Mouse (Mus musculus) left cerebral cortex, adult 18-20 months (tissue): Measurements from ENCODE around the gene Dmac1. TPM values are rescaled to one million over a fixed set of nuclear protein-coding genes. Genes with fewer than 3 reads are reported as not detected.
"Not testable (repeated sequence)": the region's sequence is repeated elsewhere in the genome, so short reads cannot be mapped to it uniquely, and the experiment has no call there.

Experiments
- DNase-seq, 2 experiments: peaks; one replicate each; pipeline ENCODE4 v3.0.0; 2021 to 2022; ENCODE audit warnings: low spot score in 2 of 2, mixed read lengths in 1 of 2
- long read RNA-seq, 2 experiments: library from polyadenylated mRNA; stranded (forward); transcript quantifications; one replicate each; pipeline ENCODE4 v2.0.0; 2021
- total RNA-seq, 2 experiments: library from RNA; stranded (reverse); gene quantifications; 2 replicates each; pipeline ENCODE4 v1.2.3; 2021

The Dmac1 gene
- total RNA-seq, result 10 to 100 TPM; 44.9 to 47.7 TPM
- long read RNA-seq, experiment 1, transcript Dmac1-201 (2 exons, 741 nt), result major isoform, 20 of 20 reads
- long read RNA-seq, experiment 1, partial matches to known transcripts, result 0 of 20 reads
- long read RNA-seq, experiment 1, other reads (novel, unspliced or antisense), result 0 of 20 reads
- long read RNA-seq, experiment 2, transcript Dmac1-201 (2 exons, 741 nt), result major isoform, 13 of 13 reads
- long read RNA-seq, experiment 2, partial matches to known transcripts, result 0 of 13 reads
- long read RNA-seq, experiment 2, other reads (novel, unspliced or antisense), result 0 of 13 reads

GRCm38 (mm10) chr4:75278197-75279175 is at the start of gene Dmac1:
Gene Dmac1, minus strand, starts transcription at chr4:75278305.
- peak; percentile 96 to 97 for DNase-seq

DNA sequence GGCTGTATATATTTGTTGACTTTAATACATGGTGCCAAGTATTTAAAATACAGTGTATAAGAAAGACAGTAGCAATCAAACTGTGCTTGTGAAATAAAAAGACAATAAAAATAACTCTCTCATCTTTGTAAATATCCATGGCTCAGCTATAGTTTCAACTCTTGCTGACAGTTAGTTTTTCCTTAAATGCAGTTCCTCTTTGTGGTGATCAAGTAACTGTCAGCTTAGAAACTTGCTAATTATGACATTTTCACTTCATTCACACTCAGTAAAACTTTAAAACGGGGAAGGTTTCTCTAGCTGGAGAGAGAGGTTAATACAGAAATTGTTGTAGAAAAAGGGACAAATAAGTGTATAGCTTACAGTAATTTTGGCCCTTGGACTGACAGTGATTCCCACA is 37.3 kb upstream of the Dmac1 start:
- DNase-seq, result no peak

DNA sequence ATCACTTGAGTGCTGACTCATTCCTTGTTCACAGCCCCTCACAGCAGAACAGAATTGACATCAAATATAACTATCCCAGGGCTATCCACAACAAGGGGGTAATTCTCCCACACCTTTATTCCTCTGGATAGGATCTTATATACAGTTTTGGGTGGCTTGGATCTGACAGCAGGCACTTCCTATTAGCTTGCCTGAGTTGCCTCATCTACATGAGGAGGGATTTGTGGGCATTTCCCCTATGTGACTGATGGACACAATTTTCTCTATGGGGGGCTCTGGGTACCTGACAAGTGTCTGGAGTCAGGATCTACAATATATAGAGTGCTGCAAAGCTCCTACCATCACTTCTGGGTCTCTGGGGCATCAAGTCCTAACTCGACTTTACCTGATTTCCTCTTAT is 36.9 kb upstream of the Dmac1 start:
- no peak for DNase-seq

- DNase-seq, result no peak
Observed at GRCm38 (mm10) chr4:75311918-75312317, 33.8 kb upstream of the Dmac1 start.

- no peak for DNase-seq
Observed at GRCm38 (mm10) chr4:75311305-75311704, 33.2 kb upstream of the Dmac1 start.

DNA sequence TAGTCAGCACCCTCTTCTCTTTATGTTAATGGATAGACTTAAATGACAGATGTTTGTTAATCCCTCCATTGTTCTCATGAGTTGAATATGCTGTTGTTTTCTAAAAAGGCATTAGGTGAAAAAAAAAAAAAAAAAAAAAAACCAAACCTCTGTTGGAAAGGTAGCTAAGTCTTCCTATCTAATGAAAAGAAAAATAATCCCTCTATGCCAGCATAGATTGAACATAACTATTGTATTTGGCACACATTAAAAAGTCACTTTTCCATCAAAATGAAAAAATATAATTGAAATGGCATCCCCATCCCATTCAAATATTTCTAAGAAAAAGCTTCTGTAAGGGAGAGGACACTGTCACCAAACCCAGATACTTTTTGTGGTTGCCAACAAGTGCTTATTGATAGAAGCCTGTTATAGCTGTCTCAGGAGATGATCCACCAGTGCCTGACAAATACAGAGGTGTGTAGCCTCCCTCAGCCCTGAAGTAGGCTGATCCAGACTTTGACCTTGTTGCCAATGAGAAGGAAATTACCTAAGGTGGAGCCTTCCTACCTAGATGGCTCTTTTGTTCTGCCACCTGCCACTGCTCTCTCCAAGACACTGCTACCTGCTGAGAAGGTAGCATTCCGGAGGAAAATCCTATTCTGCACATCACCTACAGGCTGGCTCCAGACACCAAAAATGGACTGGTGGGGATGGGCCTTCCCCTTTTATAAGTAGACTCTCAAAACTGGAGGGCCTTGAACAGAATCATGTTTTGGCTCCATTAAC is 22.3 kb upstream of the Dmac1 start:
- no peak for DNase-seq

GRCm38 (mm10) chr4:75292315-75292714 is 14.2 kb upstream of the Dmac1 start:
- DNase-seq, result no peak

DNA sequence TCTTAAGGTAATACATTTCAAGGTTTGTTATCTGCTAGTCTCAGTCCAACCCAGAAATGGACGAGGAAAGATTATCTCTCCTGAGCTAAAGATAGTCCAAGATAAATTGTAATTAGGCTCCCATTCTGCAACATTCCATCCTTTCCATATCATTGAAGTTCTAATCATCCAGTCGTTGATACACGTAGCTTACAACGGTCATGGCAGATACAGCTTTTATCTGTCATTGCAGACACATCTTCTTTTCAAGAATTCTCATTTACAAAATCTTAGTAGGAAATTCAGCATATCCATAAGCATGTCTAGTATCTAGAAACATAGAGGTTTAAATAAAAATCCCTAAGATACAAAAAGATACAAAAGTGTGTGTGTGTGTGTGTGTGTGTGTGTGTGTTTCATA is 13.0 kb upstream of the Dmac1 start:
- DNase-seq, result no peak

DNA sequence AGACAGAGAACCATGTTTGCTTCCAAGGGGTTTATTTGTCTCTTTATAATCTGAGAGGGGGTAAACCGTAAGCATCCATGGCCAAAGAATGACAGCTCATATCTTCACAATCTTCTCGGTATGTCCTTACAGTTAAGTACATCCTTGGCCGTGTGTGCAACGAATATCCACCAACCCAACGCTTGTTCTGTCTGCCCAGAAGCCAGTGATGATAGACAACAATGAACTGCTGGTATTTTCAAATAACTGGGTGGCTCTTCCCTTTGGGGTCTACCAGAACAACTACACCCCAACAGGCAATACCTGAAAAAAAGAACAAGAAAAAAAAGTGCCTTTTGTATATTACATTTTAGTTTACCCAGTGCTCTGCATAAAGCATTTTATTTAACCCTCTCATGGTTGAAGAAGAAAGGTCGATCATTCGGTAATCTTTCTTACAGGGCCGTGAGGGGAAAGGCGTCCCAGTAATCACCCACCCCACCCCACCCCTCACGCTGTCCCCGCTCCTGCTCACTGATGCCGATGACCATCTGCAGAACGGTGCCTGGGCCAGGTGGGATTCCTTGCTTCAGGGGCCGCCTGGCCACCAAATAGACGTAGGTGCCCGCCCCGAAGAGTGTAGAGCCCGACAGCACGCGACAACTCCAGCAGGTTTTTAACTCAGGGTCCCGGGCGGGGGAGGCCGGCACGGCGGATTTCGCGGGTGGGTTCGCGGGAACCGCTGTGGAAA is 473 bp downstream of the Dmac1 start:
- no peak for DNase-seq

GRCm38 (mm10) chr4:75275737-75276136 is 2.4 kb downstream of the Dmac1 start:
- DNase-seq, result no peak

- DNase-seq, result no peak
Observed at GRCm38 (mm10) chr4:75267866-75268265, 10.2 kb downstream of the Dmac1 start.

DNA sequence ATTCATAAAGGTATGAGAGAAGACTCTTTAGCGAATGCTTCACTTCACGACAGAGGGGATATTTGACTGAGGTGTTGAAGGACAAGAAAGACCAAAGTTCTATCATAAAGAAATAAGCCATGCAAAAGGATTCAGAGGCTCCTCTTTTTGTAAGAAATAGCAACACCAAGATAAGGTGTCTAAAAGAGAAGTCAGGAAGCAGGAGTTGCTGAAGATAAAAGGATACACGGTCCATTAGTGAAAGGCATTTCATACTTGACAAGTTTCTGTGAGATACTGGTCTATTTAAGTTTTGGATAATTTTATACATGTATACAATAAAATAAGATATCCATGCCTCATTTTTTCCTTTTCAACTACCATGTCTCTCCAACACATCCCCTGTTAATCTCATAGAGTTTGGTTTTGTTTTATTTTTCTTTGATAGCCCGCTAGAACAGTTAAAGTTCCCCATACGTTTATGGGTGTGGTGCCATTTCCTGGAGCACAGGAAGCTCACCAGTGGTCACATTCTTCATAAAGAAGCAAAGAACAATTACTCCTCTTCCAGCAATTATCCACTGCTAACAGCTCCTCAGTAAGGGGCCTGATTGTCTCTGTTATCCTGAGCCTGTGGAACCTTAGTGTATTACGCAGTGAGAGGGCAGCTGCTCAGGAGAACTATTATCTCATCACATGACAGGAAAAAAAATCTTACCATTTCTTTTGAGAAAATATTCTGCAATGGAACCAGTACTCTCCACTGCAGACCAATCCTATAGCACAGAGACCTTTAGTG is 11.1 kb downstream of the Dmac1 start:
- no peak for DNase-seq

GRCm38 (mm10) chr4:75264219-75264618 is 13.9 kb downstream of the Dmac1 start:
- no peak for DNase-seq

- no peak for DNase-seq
Observed at GRCm38 (mm10) chr4:75263556-75264129, 14.5 kb downstream of the Dmac1 start.

DNA sequence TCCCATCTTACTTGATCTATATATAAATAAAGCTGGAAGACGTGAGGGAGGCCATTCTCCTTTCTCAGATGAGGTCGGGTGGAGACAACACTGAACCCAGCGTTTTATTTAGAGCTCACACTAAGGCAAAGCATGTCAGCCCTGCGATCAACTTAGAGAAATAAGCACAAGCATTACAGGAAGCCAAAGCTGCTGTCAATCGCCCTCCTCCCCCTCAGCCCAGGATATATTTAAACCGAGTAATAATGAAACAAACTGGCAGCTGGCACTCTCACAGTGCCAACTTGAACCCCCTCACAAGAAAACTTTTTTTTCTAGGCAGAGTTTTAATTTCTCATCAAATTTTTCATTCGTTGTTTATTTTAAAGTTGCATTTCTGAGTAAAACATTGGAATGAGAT is 15.7 kb downstream of the Dmac1 start:
- DNase-seq, result no peak

DNA sequence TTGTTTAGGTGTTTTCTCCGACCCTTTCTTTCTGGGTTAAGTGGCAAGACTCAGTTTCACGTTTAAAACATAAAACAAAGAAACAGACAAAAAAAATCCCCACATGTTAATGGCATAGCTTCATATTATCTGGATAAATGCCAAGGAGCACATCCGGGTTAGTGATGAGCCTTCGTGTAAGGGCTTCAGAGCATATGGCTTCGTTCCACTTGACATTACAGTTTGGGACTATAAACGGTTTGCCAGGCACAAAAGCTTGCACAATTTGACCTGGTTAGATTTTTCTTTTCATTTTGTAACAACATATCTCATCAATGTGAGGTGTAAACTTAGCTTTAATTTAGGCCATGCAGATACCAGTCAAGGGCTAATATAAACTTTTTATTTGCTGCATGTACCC is 17.9 kb downstream of the Dmac1 start:
- DNase-seq, result no peak

- DNase-seq, result no peak
Observed at GRCm38 (mm10) chr4:75259447-75259846, 18.7 kb downstream of the Dmac1 start.

DNA sequence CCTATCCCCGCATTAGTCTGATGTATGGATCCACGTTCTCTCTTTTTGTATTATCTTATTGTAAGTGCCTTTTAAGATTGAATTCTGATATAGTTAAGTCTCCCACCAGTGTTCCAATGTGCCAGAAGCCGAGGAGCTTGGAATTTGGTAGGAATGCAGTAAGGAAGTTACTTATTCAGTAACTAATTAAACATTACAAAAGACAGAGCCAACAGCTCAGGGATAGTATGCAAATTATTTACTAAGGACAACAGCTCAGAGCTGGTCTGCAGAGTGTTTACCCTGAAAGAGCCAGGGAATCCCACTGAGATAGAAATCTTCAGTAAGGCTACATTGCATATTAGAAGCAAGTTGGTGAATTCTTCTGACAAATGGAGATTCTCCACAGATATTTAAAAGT is 43.5 kb downstream of the Dmac1 start:
- not testable (repeated sequence) for DNase-seq
